Mouse (Mus musculus) right cerebral cortex, adult 18-20 months (tissue): ENCODE results near the gene Rap1gap2.
"Not testable (repeated sequence)": the region's sequence is repeated elsewhere in the genome, so short reads cannot be mapped to it uniquely, and the experiment has no call there.

Source experiments
- DNase-seq: peaks from one replicate; pipeline ENCODE4 v3.0.0; 2022; ENCODE audit warnings: mixed read lengths

Rap1gap2 gene

GRCm38 (mm10) chr11:74621974-74622669 is 11.4 kb upstream of the Rap1gap2 start:
- DNase-seq: no peak

- no peak for DNase-seq
Measured at GRCm38 (mm10) chr11:74619956-74620300, 9.2 kb upstream of the Rap1gap2 start.

- DNase-seq: peak; percentile 67
Measured at GRCm38 (mm10) chr11:74619201-74619955, 8.7 kb upstream of the Rap1gap2 start, which contains the start of gene Ccdc92b. Gene Ccdc92b (plus strand): TSS chr11:74619605.

GRCm38 (mm10) chr11:74615571-74615970 is 4.9 kb upstream of the Rap1gap2 start:
- DNase-seq: no peak

- no peak for DNase-seq
Measured at GRCm38 (mm10) chr11:74613428-74613827, 2.7 kb upstream of the Rap1gap2 start.

- DNase-seq: no peak
Measured at GRCm38 (mm10) chr11:74611437-74611836, 722 bp upstream of the Rap1gap2 start.

GRCm38 (mm10) chr11:74610068-74610467 is 647 bp downstream of the Rap1gap2 start:
- no peak for DNase-seq

- DNase-seq: no peak
Measured at GRCm38 (mm10) chr11:74602286-74602685, 8.4 kb downstream of the Rap1gap2 start.

GRCm38 (mm10) chr11:74597990-74598337 is 12.8 kb downstream of the Rap1gap2 start:
- DNase-seq: no peak

GRCm38 (mm10) chr11:74597283-74597989 is 13.3 kb downstream of the Rap1gap2 start:
- no peak for DNase-seq

GRCm38 (mm10) chr11:74592246-74592645 is 18.5 kb downstream of the Rap1gap2 start:
- no peak for DNase-seq

- no peak for DNase-seq
Measured at GRCm38 (mm10) chr11:74590691-74591090, 20.0 kb downstream of the Rap1gap2 start.

- no peak for DNase-seq
Measured at GRCm38 (mm10) chr11:74590239-74590596, 20.5 kb downstream of the Rap1gap2 start.

- DNase-seq: peak; percentile 74
Measured at GRCm38 (mm10) chr11:74589401-74590238, 21.1 kb downstream of the Rap1gap2 start.

GRCm38 (mm10) chr11:74586401-74586800 is 24.3 kb downstream of the Rap1gap2 start:
- peak; percentile 70 for DNase-seq

GRCm38 (mm10) chr11:74584946-74585723 is 25.6 kb downstream of the Rap1gap2 start:
- no peak for DNase-seq

GRCm38 (mm10) chr11:74583824-74584349 is 26.8 kb downstream of the Rap1gap2 start:
- no peak for DNase-seq

- no peak for DNase-seq
Measured at GRCm38 (mm10) chr11:74582464-74582863, 28.3 kb downstream of the Rap1gap2 start.

- DNase-seq: not testable (repeated sequence)
Measured at GRCm38 (mm10) chr11:74581333-74581732, 29.4 kb downstream of the Rap1gap2 start.

GRCm38 (mm10) chr11:74577068-74577467 is 33.6 kb downstream of the Rap1gap2 start:
- no peak for DNase-seq

- peak; percentile 69 for DNase-seq
Measured at GRCm38 (mm10) chr11:74575940-74576339, 34.8 kb downstream of the Rap1gap2 start.
